Mouse (Mus musculus) natural killer cell, adult 2 months (primary cell): ENCODE data around the gene Capn2.
A peak's percentile ranks its signal among the peaks of the same experiment; 100 is the strongest.

Source experiments
- DNase-seq, 2 experiments: peaks; one replicate each; pipeline ENCODE4 v3.0.0; 2022; ENCODE audit warnings: low spot score in 2 of 2

Gene Capn2

GRCm38 (mm10) chr1:182516758-182517676 is at the start of gene Capn2:
Capn2 (minus strand) TSS chr1:182517608.
- peak; percentile 79 for DNase-seq

DNA sequence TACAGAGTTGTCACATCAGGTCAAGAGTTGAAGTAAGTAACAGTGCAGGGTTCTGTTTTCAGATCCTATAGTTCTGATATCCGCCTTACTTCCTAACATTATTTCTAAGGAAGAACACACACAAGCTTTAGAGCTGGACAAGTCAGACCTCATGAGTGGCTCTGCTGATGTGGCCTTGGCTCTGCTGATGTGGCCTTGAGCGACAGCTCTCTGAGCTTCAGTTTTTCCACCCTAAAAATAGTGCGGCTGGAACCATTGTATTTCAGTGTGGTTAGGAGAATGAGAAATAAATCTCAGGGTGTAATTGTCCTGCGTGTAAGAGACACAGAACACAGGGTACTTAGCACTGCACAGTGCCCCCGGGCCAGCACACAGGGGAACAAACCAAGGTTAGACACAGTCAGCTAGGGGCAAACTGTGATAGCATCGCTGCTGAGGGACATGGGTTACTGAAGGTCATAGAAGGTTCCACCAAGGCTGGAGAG is 48.0 kb upstream of the Capn2 start:
- no peak for DNase-seq

DNA sequence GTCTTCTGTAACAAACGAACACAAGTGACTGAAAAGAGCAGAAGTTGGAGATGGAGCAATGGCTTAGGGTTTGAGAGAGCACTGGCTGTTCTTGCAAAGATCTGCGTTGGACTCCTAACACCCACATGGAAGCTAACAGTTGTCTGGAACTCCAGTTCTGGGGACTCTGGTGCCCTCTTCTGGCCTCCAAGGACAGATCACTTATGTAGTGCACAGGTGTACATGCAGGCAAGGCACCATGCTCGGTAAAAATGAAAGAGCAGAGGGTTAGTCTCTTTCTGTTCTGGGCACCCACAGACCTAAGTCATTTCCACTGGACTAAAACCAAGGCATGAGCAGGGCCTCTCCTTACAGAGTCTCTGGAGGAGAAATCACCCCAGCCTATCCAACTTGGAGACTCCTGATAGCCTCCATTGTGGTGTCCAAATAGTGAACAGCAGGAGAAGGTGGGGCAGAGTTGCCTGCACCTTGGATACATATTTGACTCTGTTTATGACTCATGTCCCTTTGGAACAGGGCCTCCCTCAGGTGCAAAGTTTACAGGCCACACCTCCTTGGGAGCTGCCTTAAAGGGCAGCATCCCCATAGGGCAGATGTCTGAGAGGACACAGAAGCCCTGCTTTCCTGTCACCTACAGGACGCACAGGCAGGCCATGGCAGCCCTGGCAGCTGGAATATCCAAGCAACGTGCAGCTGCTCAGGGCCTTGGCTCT is 47.2 kb upstream of the Capn2 start, which contains the start of gene Capn8:
Gene Capn8 (plus strand): TSS at position 600 of the 713 bp plus-strand sequence.
- no peak for DNase-seq

- DNase-seq: no peak
Observed at GRCm38 (mm10) chr1:182562576-182563370, 45.4 kb upstream of the Capn2 start.

DNA sequence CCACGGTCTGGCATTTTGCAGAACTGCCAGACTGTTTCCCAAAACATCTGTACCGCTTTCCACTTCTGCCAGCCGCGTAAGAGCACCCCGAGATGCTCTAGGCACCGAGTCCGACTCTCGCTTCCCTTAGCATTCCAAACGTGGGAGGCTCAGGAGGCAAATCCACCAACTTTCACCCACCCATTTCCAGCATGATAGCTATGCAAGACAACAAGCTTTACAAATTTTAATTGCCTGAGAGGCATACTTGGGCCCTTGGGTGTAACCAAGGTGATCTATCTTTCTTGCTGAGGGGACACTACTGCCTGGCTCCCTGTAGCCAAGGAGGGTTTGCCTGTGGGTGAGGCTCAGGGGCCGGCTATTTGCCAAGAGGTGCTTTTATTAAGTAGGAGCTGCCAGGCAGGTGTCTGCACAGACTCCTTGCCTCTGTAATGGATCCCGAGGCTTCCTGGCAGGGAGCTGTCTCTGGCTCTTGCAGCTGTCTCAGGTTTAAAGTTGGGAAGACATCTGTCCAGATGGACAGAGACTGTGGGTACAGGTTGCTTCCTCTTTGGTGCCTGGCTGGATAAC is 44.6 kb upstream of the Capn2 start:
- no peak for DNase-seq

- no peak for DNase-seq
Observed at GRCm38 (mm10) chr1:182560390-182561098, 43.1 kb upstream of the Capn2 start.

GRCm38 (mm10) chr1:182559530-182559929 is 42.1 kb upstream of the Capn2 start:
- no peak for DNase-seq

- no peak for DNase-seq
Observed at GRCm38 (mm10) chr1:182558271-182558670, 40.9 kb upstream of the Capn2 start.

GRCm38 (mm10) chr1:182553649-182554375 is 36.4 kb upstream of the Capn2 start:
- DNase-seq: peak in 1 of 2 experiments; percentile 15

DNA sequence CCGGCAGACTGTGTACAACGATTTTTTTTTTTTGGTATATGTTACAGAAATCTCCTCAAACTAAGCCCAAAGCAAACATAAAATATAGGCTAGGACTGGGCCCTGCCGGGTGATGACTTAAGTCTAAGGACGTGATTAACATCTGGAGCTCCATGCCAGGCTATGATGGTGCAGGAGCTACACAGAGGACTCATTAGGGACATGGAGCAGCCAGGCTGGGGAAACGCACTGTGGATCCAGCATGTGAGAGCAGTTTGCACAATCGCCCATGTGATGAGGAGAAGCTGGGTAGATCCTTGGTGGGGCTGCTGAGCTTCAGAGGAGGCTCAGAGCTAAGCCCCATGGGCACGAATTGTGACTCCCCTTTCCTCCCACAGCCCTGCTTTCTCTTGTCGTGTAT is 33.4 kb upstream of the Capn2 start:
- no peak for DNase-seq

DNA sequence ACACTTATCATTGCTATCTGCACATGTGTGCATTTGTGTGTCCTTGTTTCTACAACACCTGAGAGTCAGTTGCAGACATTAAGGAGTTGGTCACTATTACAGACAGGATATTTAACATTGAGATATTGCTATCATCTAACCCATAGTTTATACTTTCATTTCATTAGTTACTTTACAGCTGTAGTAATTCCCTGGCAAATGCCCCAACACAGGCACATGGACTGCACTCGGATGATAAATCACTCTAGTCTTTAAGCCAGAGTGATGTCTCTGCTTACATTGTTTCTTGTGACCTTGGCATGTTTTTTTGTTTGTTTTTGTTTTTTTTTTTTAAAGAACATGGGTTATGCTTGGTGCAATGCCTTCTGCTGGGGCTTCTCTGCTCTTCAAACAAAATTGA is 26.5 kb upstream of the Capn2 start:
- no peak for DNase-seq

DNA sequence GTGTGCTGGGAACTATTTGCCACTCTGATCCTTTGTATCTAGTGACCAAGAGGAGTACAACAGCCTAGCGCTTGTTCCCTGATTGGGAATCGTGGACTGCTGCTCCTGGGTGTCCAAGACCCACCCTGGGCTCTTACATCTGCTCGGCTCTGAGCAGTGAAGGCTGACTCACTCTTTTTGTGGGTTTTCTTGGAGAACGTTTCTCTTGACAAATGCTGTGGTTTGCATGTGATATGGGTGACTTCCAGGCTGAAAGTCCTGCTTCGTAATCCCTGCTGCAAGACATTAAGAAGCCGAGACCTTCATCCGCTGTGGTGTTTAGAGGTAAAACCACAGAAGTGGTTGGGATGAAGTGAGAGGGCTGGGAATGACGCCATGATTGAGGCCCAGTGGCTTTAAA is 25.7 kb upstream of the Capn2 start:
- DNase-seq: no peak

GRCm38 (mm10) chr1:182542110-182542509 is 24.7 kb upstream of the Capn2 start:
- DNase-seq: no peak

DNA sequence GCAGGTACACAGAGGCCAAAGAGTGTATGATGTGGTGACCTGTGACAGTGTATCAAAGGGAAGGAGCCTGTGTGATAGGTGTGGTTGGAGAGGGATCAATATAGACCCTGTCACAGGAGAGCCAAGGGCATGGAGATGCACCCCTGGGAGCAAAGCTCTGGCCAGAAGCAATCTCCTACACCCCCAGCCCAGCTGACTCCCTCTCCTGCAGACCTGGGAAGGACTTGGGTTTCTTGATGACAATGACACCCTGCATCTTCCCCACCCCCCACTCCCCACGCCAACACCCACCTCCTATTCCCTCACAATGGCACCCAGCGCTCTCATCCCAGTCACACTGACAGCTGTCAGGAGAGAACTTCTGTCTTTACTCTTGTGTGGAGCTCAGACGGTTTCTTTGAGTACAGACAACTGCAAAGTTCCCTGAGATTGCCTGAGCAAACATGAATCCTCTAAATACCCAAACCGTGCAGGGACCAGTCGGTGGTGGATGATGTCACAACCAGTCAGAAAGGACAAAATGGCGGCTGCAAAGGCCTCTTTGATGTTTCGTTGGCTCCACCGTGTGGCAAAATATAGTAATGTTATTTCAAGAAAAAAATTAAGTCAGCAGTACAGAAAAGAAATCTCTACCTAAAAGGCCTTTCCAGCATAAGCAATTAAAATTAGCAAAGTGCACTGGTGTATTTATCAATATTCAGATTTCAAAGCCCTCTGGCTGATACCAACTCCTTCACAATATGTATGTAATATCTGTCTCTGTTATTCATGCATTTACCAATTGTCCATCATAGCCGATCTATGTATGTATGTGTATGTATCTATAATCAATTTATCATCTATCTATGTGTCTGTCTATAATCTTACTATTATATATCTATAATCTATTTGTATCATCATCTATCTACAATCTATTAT is 21.9 kb upstream of the Capn2 start:
- peak; percentile 73 to 77 for DNase-seq

GRCm38 (mm10) chr1:182535080-182535481 is 17.7 kb upstream of the Capn2 start:
- DNase-seq: no peak

DNA sequence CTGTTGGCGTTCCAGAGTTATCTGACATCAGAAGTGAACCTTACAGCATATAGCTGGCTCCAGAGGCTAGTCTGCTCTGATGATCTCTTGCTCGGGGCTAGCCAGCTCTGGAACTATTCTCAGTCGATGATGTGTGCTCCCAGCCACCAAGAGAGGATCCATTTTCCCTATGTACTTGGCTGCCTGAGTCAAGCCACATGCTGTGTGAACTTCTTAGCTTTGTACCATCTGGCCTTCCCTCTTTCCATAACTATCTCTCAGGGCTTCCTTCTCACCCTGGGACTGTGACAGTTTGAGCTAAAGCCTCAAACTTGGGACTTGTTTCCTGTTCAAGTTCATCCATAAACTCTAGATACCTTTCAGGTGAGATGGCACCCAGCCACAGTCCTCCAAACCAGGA is 16.2 kb upstream of the Capn2 start:
- DNase-seq: no peak

GRCm38 (mm10) chr1:182527921-182528858 is 10.8 kb upstream of the Capn2 start:
- DNase-seq: peak; percentile 51 to 65

GRCm38 (mm10) chr1:182527261-182527766 is 9.9 kb upstream of the Capn2 start:
- DNase-seq: no peak
